Mouse (Mus musculus) forebrain, embryonic 11.5 days (tissue): Measurements from ENCODE around the gene Sult1e1. TPM values are rescaled to one million over a fixed set of nuclear protein-coding genes. Genes with fewer than 3 reads are reported as not detected.

Experiments used
- ATAC-seq: fragments of 200-750 bp; cut with Nextera tagmentation; replicated peaks from 2 replicates; pipeline ENCODE4 v1.8.0; 2017; ENCODE audit warnings: moderate TSS enrichment; ENCODE audit not compliant: low FRiP score
- DNase-seq: peaks from one replicate; pipeline ENCODE4 v3.0.0-alpha.2; 2017; ENCODE audit warnings: low spot score
- H3K27ac ChIP-seq: fragments of 300-500 bp; sonication (generic); 2 replicates; pipeline ENCODE4 v1.5.1; 2014; ENCODE audit warnings: low read depth, low read length
- H3K27me3 ChIP-seq: fragments of 300-500 bp; sonication (generic); 2 replicates; pipeline ENCODE4 v1.6.1; 2014; ENCODE audit warnings: mild to moderate bottlenecking, low read length, mixed read lengths; ENCODE audit not compliant: control insufficient read depth, insufficient read depth
- H3K36me3 ChIP-seq: fragments of 300-500 bp; sonication (generic); 2 replicates; pipeline ENCODE4 v1.6.1; 2014; ENCODE audit warnings: mild to moderate bottlenecking, low read length, moderate library complexity, mixed read lengths; ENCODE audit not compliant: control insufficient read depth, insufficient read depth
- H3K4me1 ChIP-seq: fragments of 300-500 bp; sonication (generic); replicated peaks from 2 replicates; pipeline ENCODE4 v1.6.1; 2014; ENCODE audit warnings: low read length, mixed read lengths; ENCODE audit not compliant: control insufficient read depth, insufficient read depth
- H3K4me2 ChIP-seq: fragments of 300-500 bp; sonication (generic); 2 replicates; pipeline ENCODE4 v1.6.1; 2014; ENCODE audit warnings: low read depth, mild to moderate bottlenecking, low read length, moderate library complexity, mixed read lengths; ENCODE audit not compliant: severe bottlenecking
- H3K4me3 ChIP-seq: fragments of 300-500 bp; sonication (generic); 2 replicates; pipeline ENCODE4 v1.5.1; 2014; ENCODE audit warnings: low read depth, low read length
- H3K9ac ChIP-seq: fragments of 300-500 bp; sonication (generic); 2 replicates; pipeline ENCODE4 v1.6.1; 2014; ENCODE audit warnings: low read length
- H3K9me3 ChIP-seq: fragments of 300-500 bp; sonication (generic); 2 replicates; pipeline ENCODE4 v1.6.1; 2016; ENCODE audit warnings: low read length, mixed read lengths; ENCODE audit not compliant: control insufficient read depth
- WGBS: fragments of 180-500 bp; shearing (Covaris S2); extraction: QIAGEN DNeasy Blood & Tissue Kit; methylation state at CpG from one replicate; pipeline ENCODE4 v1.1.7; 2014; 5-methylcytosine and 5-hydroxymethylcytosine counted together
- polyA plus RNA-seq: library from polyadenylated mRNA; unstranded; fragments of >200 nt; fragmentation: Nextera tagmentation; extraction: Ambion mirVana; gene quantifications from 2 replicates; pipeline ENCODE4 v1.2.1, GENCODE M21; 2014

The Sult1e1 gene
- polyA plus RNA-seq, result 1.1 and 1.3 TPM in 2 replicates

GRCm38 (mm10) chr5:87591494-87591893, at the start of gene Sult1e1:
Gene Sult1e1, minus strand, starts transcription at chr5:87591594.
- no peak for ATAC-seq

GRCm38 (mm10) chr5:87622681-87623080, 31.3 kb upstream of the Sult1e1 start:
- no peaks in the 10 kb centered on the region for H3K27me3 ChIP-seq
- ATAC-seq, result no peak

More at GRCm38 (mm10) chr5:87591494-87591893, at the start of gene Sult1e1:
- H3K36me3 ChIP-seq, result no peaks in the 10 kb centered on the region
- H3K9ac ChIP-seq, result no peak within 1 kb of the TSS
- H3K4me3 ChIP-seq, result no peak within 1 kb of the TSS
- H3K27me3 ChIP-seq, result no peaks in the 10 kb centered on the region
- H3K27ac ChIP-seq, result no peak within 1 kb of the TSS
- DNase-seq, result no peak
- H3K9me3 ChIP-seq, result no peaks in the 10 kb centered on the region
- no peak within 1 kb of the TSS for H3K4me2 ChIP-seq
- WGBS, result 83% methylated on average over 5 of the region's 5 CpGs
- no peaks in the 10 kb centered on the region for H3K4me1 ChIP-seq

GRCm38 (mm10) chr5:87615128-87615390, 23.7 kb upstream of the Sult1e1 start:
- H3K36me3 ChIP-seq, result no peaks in the 10 kb centered on the region
- H3K4me3 ChIP-seq, result no peak overlapping the region
- no peak overlapping the region for H3K27ac ChIP-seq
- WGBS, result 91% methylated on average over 2 of the region's 2 CpGs
- ATAC-seq (no peak), DNase-seq (no peak)
- H3K27me3 ChIP-seq, result no peaks in the 10 kb centered on the region
- no peaks in the 10 kb centered on the region for H3K4me1 ChIP-seq
- H3K9me3 ChIP-seq, result no peaks in the 10 kb centered on the region
- H3K4me2 ChIP-seq, result no peak overlapping the region
- H3K9ac ChIP-seq, result no peak overlapping the region

More at GRCm38 (mm10) chr5:87622681-87623080, 31.3 kb upstream of the Sult1e1 start:
- H3K9me3 ChIP-seq, result no peaks in the 10 kb centered on the region
- no peak overlapping the region for H3K9ac ChIP-seq
- H3K4me1 ChIP-seq, result no peaks in the 10 kb centered on the region
- no peaks in the 10 kb centered on the region for H3K36me3 ChIP-seq
- no peak overlapping the region for H3K4me2 ChIP-seq
- DNase-seq, result no peak
- H3K4me3 ChIP-seq, result no peak overlapping the region
- no peak overlapping the region for H3K27ac ChIP-seq

GRCm38 (mm10) chr5:87614364-87615127, 23.2 kb upstream of the Sult1e1 start:
- no peaks in the 10 kb centered on the region for H3K27me3 ChIP-seq

GRCm38 (mm10) chr5:87601018-87601417, 9.6 kb upstream of the Sult1e1 start:
- no peaks in the 10 kb centered on the region for H3K4me1 ChIP-seq
- no peak overlapping the region for H3K4me3 ChIP-seq
- no peaks in the 10 kb centered on the region for H3K36me3 ChIP-seq
- H3K9ac ChIP-seq, result no peak overlapping the region
- ATAC-seq (no peak), DNase-seq (no peak)
- H3K27ac ChIP-seq, result no peak overlapping the region
- H3K27me3 ChIP-seq, result no peaks in the 10 kb centered on the region
- no peaks in the 10 kb centered on the region for H3K9me3 ChIP-seq
- H3K4me2 ChIP-seq, result no peak overlapping the region
- 80% methylated on average over 3 of the region's 3 CpGs for WGBS

More at GRCm38 (mm10) chr5:87614364-87615127, 23.2 kb upstream of the Sult1e1 start:
- H3K4me3 ChIP-seq, result no peak overlapping the region
- no peaks in the 10 kb centered on the region for H3K9me3 ChIP-seq
- H3K27ac ChIP-seq, result no peak overlapping the region
- no peak for ATAC-seq
- H3K36me3 ChIP-seq, result no peaks in the 10 kb centered on the region
- no peak overlapping the region for H3K4me2 ChIP-seq
- no peak for DNase-seq
- H3K9ac ChIP-seq, result no peak overlapping the region
- no peaks in the 10 kb centered on the region for H3K4me1 ChIP-seq

- Histone ChIP-seq H3K9ac (no peak overlapping the region), H3K36me3 (no peaks in the 10 kb centered on the region), H3K4me3 (no peak overlapping the region), H3K4me2 (no peak overlapping the region), H3K27me3 (no peaks in the 10 kb centered on the region), H3K4me1 (no peaks in the 10 kb centered on the region), H3K9me3 (no peaks in the 10 kb centered on the region), H3K27ac (no peak overlapping the region)
- 77% methylated on average over 2 of the region's 2 CpGs for WGBS
- DNase-seq (no peak), ATAC-seq (no peak)
Measured at GRCm38 (mm10) chr5:87597891-87598290, 6.5 kb upstream of the Sult1e1 start.

- H3K4me3 ChIP-seq, result no peak overlapping the region
- ATAC-seq, result no peak
- H3K4me2 ChIP-seq, result no peak overlapping the region
- H3K4me1 ChIP-seq, result no peaks in the 10 kb centered on the region
- DNase-seq, result no peak
- H3K9me3 ChIP-seq, result no peaks in the 10 kb centered on the region
- H3K36me3 ChIP-seq, result no peaks in the 10 kb centered on the region
- no peak overlapping the region for H3K9ac ChIP-seq
- WGBS, result 89% methylated on average over 2 of the region's 2 CpGs
- no peaks in the 10 kb centered on the region for H3K27me3 ChIP-seq
- H3K27ac ChIP-seq, result no peak overlapping the region
Measured at GRCm38 (mm10) chr5:87589916-87590315, 1.5 kb downstream of the Sult1e1 start.

- WGBS, result 89% methylated on average over 1 of the region's 1 CpGs
Measured at GRCm38 (mm10) chr5:87580389-87580788, 11.0 kb downstream of the Sult1e1 start.

GRCm38 (mm10) chr5:87574174-87574573, 17.2 kb downstream of the Sult1e1 start:
- no peak for DNase-seq

More at GRCm38 (mm10) chr5:87580389-87580788, 11.0 kb downstream of the Sult1e1 start:
- no peaks in the 10 kb centered on the region for H3K9me3 ChIP-seq
- no peak overlapping the region for H3K9ac ChIP-seq
- no peaks in the 10 kb centered on the region for H3K27me3 ChIP-seq
- ATAC-seq (no peak), DNase-seq (no peak)
- H3K27ac ChIP-seq, result no peak overlapping the region
- no peaks in the 10 kb centered on the region for H3K4me1 ChIP-seq
- no peak overlapping the region for H3K4me3 ChIP-seq
- H3K36me3 ChIP-seq, result no peaks in the 10 kb centered on the region
- H3K4me2 ChIP-seq, result no peak overlapping the region

More at GRCm38 (mm10) chr5:87574174-87574573, 17.2 kb downstream of the Sult1e1 start:
- H3K9me3 ChIP-seq, result no peaks in the 10 kb centered on the region
- H3K4me3 ChIP-seq, result no peak overlapping the region
- 69% methylated on average over 1 of the region's 1 CpGs for WGBS
- H3K27me3 ChIP-seq, result no peaks in the 10 kb centered on the region
- H3K4me1 ChIP-seq, result no peaks in the 10 kb centered on the region
- H3K4me2 ChIP-seq, result no peak overlapping the region
- no peak overlapping the region for H3K9ac ChIP-seq
- no peak overlapping the region for H3K27ac ChIP-seq
- no peaks in the 10 kb centered on the region for H3K36me3 ChIP-seq
- ATAC-seq, result no peak
